Mouse (Mus musculus) C2C12 (cell line): Measurements from ENCODE around the gene Lgals9. TPM values are rescaled to one million over a fixed set of nuclear protein-coding genes. Genes with fewer than 3 reads are reported as not detected.
"Not testable (repeated sequence)": the region's sequence is repeated elsewhere in the genome, so short reads cannot be mapped to it uniquely, and the experiment has no call there.

Experiments
- H3K27me3 ChIP-seq: one replicate; pipeline ENCODE4 v1.6.1; 2011; ENCODE audit not compliant: control insufficient read depth, insufficient read depth, insufficient read length
- H3K36me3 ChIP-seq: one replicate; pipeline ENCODE4 v1.6.1; 2011; ENCODE audit not compliant: control insufficient read depth, insufficient read depth
- H3K4me3 ChIP-seq: one replicate; pipeline ENCODE4 v1.5.1; 2011; ENCODE audit warnings: mild to moderate bottlenecking, control low read depth; ENCODE audit not compliant: poor library complexity, insufficient read depth, severe bottlenecking
- H3K79me2 ChIP-seq: one replicate; pipeline ENCODE4 v1.6.1; 2011; ENCODE audit not compliant: control insufficient read depth, insufficient read depth
- H3K79me3 ChIP-seq: one replicate; pipeline ENCODE4 v1.6.1; 2011; ENCODE audit warnings: low read depth, control low read depth
- H3ac ChIP-seq: one replicate; pipeline ENCODE3; 2011; ENCODE audit warnings: low read depth; ENCODE audit not compliant: control insufficient read depth, insufficient read length
- CEBPB ChIP-seq: IDR thresholded peaks from one replicate; pipeline ENCODE4 v1.6.1; 2011; ENCODE audit warnings: low read depth, mild to moderate bottlenecking, control low read depth, moderate library complexity
- CTCF ChIP-seq: IDR thresholded peaks from one replicate; pipeline ENCODE4 v1.5.1; 2011; ENCODE audit not compliant: control insufficient read depth, insufficient read depth, insufficient read length
- FOSL1 ChIP-seq: IDR thresholded peaks from one replicate; pipeline ENCODE4 v1.8.0; 2011; ENCODE audit warnings: mild to moderate bottlenecking, low read length; ENCODE audit not compliant: poor library complexity, insufficient read depth, severe bottlenecking
- MAX ChIP-seq: IDR thresholded peaks from one replicate; pipeline ENCODE4 v1.6.1; 2011; ENCODE audit warnings: mild to moderate bottlenecking, control low read depth
- MYOD1 ChIP-seq: IDR thresholded peaks from one replicate; pipeline ENCODE4 v1.6.1; 2011; ENCODE audit warnings: low read depth; ENCODE audit not compliant: control insufficient read depth, insufficient read length
- MYOG ChIP-seq: IDR thresholded peaks from one replicate; pipeline ENCODE4 v1.6.1; 2011; ENCODE audit not compliant: control insufficient read depth, insufficient read length; ENCODE audit errors: extremely low read depth
- USF1 ChIP-seq: IDR thresholded peaks from one replicate; pipeline ENCODE4 v1.6.1; 2011; ENCODE audit warnings: low read depth, mild to moderate bottlenecking, control low read depth, moderate library complexity
- polyA plus RNA-seq: library from polyadenylated mRNA; unstranded; fragments of >200 nt; fragmentation: generic; extraction: Trizol; gene quantifications from one replicate; pipeline ENCODE4 v1.2.1, GENCODE M21; 2012; ENCODE audit warnings: missing spikeins

Lgals9 gene
- polyA plus RNA-seq, 1 experiment = 22.7 TPM

DNA sequence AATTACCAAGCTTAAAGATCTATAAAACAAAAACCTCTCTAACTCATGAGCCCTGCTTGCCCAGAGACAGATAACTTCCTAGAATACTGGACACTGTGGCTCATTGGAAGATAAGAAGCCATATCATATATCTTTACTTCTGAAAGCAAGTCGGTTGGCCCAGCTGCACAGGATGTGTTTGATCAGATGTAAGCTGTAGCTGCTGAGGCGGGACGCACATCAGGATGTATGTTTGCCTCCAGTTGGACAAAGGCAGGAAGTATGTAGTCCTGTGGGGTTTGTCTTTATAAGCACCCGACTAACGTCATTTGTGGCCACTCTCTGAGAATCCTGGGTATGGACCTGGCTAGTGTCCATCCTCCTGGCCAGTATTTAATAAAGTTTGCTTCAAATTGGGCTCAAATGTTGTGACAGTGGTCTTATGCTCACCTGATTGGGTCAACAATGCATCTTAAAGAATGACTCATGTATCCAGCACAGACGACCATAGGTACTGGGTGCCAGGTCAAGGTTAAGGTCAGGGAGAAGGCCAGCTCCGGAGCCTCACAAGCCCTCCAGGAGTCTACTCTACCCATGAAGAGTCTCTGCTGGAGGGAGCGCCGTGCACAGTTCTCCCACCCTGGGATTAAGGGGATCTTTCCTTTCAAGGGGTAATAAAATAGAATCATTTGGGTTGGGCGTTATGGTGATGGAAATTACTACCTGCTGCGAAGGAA is 18.5 kb upstream of the Lgals9 start:
- H3ac ChIP-seq = no peak overlapping the region

DNA sequence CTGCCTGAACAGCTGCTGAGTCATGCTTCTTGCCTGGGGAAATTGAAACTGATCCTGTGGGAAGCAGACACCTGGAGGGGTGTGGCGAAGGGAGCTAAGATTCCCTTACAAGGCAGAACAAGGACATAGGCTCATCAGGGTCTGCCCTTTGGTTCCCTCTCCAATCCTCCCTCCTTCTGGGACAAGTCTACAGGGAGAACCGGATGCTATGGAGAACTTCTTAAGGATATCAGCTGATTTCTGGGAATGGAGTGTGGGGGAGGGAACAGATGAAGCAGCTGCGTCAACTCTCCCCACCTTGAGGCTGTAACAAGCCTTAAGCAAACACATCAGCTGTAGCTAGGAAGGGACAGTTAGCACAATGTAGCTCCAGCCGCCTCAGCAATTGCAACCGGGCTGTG is 17.8 kb upstream of the Lgals9 start:
- Histone ChIP-seq H3ac (no peak overlapping the region), H3K27me3 (no peaks in the 10 kb centered on the region), H3K36me3 (no peaks in the 10 kb centered on the region), H3K79me3 (no peaks in the 10 kb centered on the region), H3K4me3 (no peak overlapping the region), H3K79me2 (no peaks in the 10 kb centered on the region)
- TF ChIP-seq FOSL1 (no peak), USF1 (no peak), MYOG (no peak), MYOD1 (no peak), CTCF (no peak), MAX (no peak), CEBPB (no peak)

More for the DNA sequence above, 18.5 kb upstream of the Lgals9 start:
- TF ChIP-seq USF1 (no peak), MYOG (no peak), MAX (no peak), CTCF (no peak), CEBPB (no peak), MYOD1 (no peak), FOSL1 (no peak)
- Histone ChIP-seq H3K79me3 (no peaks in the 10 kb centered on the region), H3K4me3 (no peak overlapping the region), H3K36me3 (no peaks in the 10 kb centered on the region), H3K27me3 (no peaks in the 10 kb centered on the region), H3K79me2 (no peaks in the 10 kb centered on the region)

DNA sequence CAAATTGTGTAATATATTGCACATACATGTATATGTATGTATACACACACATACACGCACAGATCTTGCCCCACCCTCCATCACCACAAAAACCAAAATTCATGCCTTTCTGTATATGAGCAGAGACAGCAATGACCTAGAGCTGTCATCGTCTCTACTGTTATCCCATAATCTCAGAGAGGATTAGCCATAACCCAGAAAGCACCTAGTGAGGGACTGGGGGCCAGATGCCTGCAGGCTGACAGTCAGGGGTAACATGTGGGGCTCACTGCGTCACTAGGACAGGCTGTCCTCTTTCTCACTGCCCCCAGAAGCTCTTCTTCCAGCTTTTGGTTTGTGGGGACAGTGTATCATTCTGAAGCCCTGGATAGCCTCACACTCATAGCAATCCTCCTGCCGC is 17.1 kb upstream of the Lgals9 start:
- TF ChIP-seq MYOG (no peak), MYOD1 (no peak), CEBPB (no peak), MAX (no peak), CTCF (no peak), USF1 (no peak), FOSL1 (no peak)
- H3ac ChIP-seq = no peak overlapping the region
- H3K36me3 ChIP-seq = no peaks in the 10 kb centered on the region
- no peaks in the 10 kb centered on the region for H3K79me3 ChIP-seq
- H3K27me3 ChIP-seq = no peaks in the 10 kb centered on the region
- H3K4me3 ChIP-seq = no peak overlapping the region
- H3K79me2 ChIP-seq = no peaks in the 10 kb centered on the region

DNA sequence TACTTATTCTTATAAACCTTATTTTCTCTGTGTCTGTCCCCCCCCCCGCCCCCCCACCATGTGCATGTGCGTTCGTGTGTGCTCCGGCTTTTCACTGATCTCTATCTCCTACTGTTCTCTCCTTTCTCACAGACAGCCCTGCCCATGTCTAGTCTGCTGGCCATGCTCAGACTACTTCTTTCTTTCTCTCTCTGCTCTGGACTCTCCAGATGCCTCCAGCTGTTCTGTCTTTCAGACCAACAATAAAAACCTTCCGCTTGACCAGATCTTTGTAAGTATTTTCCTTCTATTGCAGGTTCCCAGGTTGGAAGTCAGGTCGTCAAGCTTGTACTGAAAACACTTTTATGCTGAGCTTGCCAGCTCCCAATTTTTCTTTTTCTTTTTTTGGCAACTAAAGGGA is 14.4 kb upstream of the Lgals9 start:
- H3K27me3 ChIP-seq = no peaks in the 10 kb centered on the region
- no peaks in the 10 kb centered on the region for H3K79me2 ChIP-seq
- no peak for TF ChIP-seq MAX
- no peak for TF ChIP-seq MYOD1
- no peak for TF ChIP-seq USF1
- no peak for TF ChIP-seq MYOG
- TF ChIP-seq CTCF = no peak
- TF ChIP-seq FOSL1 = no peak
- TF ChIP-seq CEBPB = no peak
- H3K4me3 ChIP-seq = no peak overlapping the region
- H3K36me3 ChIP-seq = no peaks in the 10 kb centered on the region
- H3K79me3 ChIP-seq = no peaks in the 10 kb centered on the region
- no peak overlapping the region for H3ac ChIP-seq

DNA sequence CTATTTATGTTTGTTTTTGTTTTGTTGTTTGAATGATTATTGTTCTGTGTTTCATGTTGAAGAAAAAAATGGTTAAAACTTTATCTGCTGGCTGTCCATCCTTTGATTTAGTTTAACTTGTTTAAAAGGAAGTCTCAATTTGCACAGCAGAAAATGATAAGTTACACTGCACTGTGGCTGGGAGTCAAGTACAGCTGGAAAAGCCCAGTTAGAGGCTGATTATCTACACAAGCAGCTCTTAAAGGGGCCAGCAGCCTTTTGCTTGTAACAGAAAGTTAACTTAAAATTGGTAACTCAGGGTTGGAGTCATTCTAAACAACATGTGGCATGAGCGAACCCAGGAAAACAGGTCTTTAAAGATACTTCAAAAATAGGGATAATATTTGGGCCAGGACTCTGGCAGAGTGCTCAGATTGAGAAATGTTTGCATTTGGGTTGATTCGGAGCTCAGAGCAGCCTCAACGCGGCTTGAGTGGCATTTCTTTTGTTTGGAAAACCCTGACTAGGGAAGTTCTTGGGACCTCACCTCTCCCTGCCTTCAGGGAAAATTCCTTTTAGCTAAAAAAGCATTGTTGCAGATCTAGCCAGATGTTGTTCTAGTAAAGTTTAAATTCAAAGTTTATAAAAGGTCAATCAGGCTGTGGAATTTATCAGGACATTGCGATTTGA is 6.3 kb upstream of the Lgals9 start:
- not testable (repeated sequence) for H3K79me3 ChIP-seq, H3K36me3 ChIP-seq, H3K79me2 ChIP-seq, H3K4me3 ChIP-seq, H3K27me3 ChIP-seq, H3ac ChIP-seq

DNA sequence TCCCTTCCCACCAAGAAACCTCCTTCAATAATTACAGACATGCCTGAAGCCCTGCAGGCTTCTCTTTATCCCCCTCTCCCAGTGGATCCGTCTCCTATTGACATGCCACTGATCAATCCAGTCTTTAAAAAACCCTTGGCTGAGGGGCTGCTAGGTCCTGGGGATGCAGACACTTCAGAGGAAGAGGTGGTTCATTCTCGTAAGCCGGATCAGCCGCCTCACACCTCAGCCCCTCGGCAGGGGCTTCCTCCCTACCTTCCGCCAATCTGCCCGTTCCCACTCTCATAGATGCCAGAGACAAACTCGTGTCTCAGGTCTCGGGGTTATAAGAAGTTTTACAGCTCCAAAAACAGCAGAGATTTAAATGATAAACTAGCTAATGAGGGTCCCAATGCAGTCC is 5.3 kb upstream of the Lgals9 start:
- H3K27me3 ChIP-seq = no peaks in the 10 kb centered on the region
- no peaks in the 10 kb centered on the region for H3K36me3 ChIP-seq
- H3ac ChIP-seq = no peak overlapping the region
- no peak for TF ChIP-seq USF1
- TF ChIP-seq CEBPB = no peak
- no peaks in the 10 kb centered on the region for H3K79me3 ChIP-seq
- no peaks in the 10 kb centered on the region for H3K79me2 ChIP-seq
- H3K4me3 ChIP-seq = no peak overlapping the region

DNA sequence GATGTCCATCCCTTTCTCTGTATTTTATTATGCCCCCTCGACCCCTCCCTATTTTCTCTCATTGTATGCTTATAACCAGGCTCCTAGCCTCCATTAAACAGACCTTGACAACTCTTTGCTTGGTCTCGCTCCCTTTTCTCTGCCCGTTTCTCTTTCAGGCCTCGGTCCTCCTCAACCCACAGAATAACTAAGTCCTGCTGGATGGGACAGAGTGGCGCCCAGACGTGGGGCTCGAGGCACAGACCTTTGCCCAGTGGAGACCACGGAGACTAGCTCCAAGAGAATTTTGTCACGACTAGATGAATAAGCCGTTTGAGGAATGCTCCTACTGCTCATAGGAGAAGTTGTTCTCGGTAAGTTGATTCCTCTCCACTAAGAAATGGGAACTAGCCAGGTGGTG is 4.5 kb upstream of the Lgals9 start:
- H3K4me3 ChIP-seq, H3K79me3 ChIP-seq, H3K79me2 ChIP-seq, H3K36me3 ChIP-seq, H3K27me3 ChIP-seq, H3ac ChIP-seq: not testable (repeated sequence)
